Mouse (Mus musculus): Measurements from ENCODE around the gene Trim27. TPM values are rescaled to one million over a fixed set of nuclear protein-coding genes. Genes with fewer than 3 reads are reported as not detected.

The Trim27 gene
- polyA plus RNA-seq, 1 experiment from 2014 or later: 109 TPM

DNA sequence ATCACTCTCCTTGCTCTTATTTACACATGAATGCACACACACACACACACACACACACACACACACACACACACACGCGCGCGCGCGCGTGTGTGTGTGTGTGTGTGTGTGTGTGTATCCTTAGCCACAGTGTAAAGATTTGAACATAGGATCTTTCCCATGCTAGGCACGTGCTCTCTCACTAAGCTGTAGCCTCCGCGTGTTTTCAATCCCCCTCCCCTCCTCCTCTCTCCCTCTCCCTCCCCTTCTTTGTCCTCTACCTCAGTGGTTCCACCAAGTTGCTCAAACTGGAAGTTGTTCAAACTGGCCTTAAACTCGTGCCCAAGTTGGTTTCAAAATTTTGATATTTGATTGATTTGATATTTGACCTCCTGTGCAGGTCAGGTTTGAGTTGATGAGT lies 2.5 kb upstream of the Trim27 start:
- H3K4me2 ChIP-seq: no peak overlapping the region
- H3K9me3 ChIP-seq (replicated peaks): no peaks in the 10 kb centered on the region
- no peak overlapping the region for H3K27ac ChIP-seq
- H3K9ac ChIP-seq: no peak overlapping the region
- H3K27me3 ChIP-seq: no peaks in the 10 kb centered on the region
- H3K36me3 ChIP-seq (ENCODE audit: poor library complexity, severe bottlenecking): 0 out of 2 replicates have a peak, but pooled peaks cover under 1% of the 10 kb centered on the region
- no peak for ATAC-seq
- 62% methylated on average over 11 of the region's 11 CpGs for WGBS
- H3K4me3 ChIP-seq: no peak overlapping the region
- peaks cover 24% of the 10 kb centered on the region for H3K4me1 ChIP-seq

DNA sequence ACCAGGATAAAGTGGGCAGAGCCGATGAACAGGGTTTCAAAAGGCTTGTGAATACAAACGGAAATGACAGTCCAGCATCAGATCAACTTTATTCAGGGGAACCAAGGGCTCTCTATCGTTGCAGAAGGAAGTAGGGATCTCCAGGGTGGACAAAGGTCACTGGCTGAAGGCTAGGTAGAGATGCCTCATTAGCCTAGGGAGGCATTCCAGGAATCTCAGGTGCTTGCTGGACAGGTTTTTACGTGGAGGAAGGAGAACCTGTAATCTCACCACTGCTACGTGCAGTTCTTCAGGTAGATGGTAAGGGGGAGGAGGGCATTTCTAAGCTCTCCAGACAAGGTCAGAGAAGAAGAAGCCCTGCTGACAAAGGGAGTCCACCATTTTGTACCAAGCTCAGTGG lies 1.6 kb upstream of the Trim27 start:
- no peak for ATAC-seq
- Histone ChIP-seq H3K27me3 (no peaks in the 10 kb centered on the region), H3K4me2 (no peak overlapping the region), H3K36me3 (ENCODE audit: poor library complexity, severe bottlenecking) (peaks cover 9% of the 10 kb centered on the region), H3K4me3 (no peak overlapping the region), H3K9me3 (replicated peaks) (no peaks in the 10 kb centered on the region), H3K27ac (no peak overlapping the region), H3K9ac (no peak overlapping the region), H3K4me1 (peaks cover 30% of the 10 kb centered on the region)
- WGBS: 71% methylated on average over 5 of the region's 5 CpGs

DNA sequence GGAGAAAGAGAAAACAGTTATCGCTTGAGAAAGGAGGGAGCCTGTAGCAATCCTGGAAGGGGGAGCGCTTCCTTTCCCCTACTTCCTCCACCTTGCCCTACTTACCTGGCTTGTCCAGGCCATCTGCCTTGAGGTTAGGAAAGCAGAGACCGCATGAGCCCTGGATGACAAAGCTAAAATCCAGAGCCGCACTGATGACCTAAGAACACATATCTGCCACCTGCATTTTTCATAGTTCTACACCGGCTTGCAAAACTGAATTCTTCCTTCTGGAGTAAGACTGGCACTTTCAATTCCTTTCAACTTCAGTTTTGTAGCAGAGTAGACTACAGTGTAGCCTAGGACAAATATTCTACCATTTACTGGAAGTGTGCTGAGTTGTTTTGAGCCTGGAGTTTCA lies 881 bp upstream of the Trim27 start:
- H3K27ac ChIP-seq: no peak overlapping the region
- WGBS: 84% methylated on average over 5 of the region's 5 CpGs
- peak overlapping the region; percentile 99; the same call in 1 of the 2 replicates for H3K4me3 ChIP-seq
- H3K4me1 ChIP-seq: peaks cover 31% of the 10 kb centered on the region
- H3K9me3 ChIP-seq (replicated peaks): no peaks in the 10 kb centered on the region
- no peaks in the 10 kb centered on the region for H3K27me3 ChIP-seq
- peaks cover 16% of the 10 kb centered on the region for H3K36me3 ChIP-seq (ENCODE audit: poor library complexity, severe bottlenecking)
- ATAC-seq: no peak
- H3K9ac ChIP-seq: no peak overlapping the region
- H3K4me2 ChIP-seq: 0 out of 2 replicates have a peak overlapping the region, but pooled peaks have one; percentile 73

DNA sequence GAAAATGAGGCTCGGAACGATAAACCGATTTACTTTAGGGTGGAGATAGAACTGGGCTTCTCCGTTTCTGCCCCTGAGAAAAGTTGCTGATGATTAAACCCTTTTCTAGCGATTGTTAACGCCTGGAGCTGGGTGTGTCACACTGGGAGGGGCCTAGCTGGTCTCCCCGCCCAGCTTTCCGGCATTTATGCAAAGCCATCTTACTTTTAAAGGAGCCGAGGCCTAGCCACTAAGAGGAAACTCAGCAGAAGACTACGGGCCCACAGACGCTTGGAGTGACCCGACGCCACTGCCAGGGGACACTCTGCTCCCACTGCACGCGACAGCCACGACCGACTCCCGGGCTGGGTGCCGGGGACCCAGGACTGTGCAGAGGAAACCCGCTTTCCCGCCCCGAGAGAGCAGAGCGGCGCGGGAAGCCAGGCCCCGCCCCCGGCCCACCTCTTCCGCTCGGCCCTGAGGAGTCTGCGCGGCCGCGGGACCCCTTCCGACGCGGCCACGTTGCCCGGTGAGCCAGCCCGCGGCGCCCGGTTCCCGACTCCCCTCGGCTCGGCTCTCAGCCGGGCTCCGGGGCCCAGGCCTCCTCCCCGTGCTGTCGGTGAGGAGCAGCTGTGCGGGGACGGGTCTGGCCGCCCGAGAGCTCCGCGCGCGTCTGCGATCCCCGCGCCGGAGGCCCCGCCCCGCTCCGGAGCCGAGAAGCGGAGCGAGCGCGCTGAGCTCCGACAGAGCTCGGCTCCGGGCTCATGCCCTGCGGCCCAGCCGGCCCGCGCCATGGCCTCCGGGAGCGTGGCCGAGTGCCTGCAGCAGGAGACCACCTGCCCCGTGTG lies 692 bp downstream of the Trim27 start:
- Histone ChIP-seq H3K36me3 (ENCODE audit: poor library complexity, severe bottlenecking) (peaks cover 32% of the 10 kb centered on the region), H3K9me3 (replicated peaks) (no peaks in the 10 kb centered on the region), H3K4me2 (peak overlapping the region; percentile 73), H3K27ac (peak overlapping the region; percentile 96), H3K9ac (peak overlapping the region; percentile 96), H3K27me3 (no peaks in the 10 kb centered on the region), H3K4me1 (peaks cover 32% of the 10 kb centered on the region), H3K4me3 (peak overlapping the region; percentile 99)
- under 1% methylated on average over 75 of the region's 80 CpGs for WGBS
- ATAC-seq: peak; percentile 97

DNA sequence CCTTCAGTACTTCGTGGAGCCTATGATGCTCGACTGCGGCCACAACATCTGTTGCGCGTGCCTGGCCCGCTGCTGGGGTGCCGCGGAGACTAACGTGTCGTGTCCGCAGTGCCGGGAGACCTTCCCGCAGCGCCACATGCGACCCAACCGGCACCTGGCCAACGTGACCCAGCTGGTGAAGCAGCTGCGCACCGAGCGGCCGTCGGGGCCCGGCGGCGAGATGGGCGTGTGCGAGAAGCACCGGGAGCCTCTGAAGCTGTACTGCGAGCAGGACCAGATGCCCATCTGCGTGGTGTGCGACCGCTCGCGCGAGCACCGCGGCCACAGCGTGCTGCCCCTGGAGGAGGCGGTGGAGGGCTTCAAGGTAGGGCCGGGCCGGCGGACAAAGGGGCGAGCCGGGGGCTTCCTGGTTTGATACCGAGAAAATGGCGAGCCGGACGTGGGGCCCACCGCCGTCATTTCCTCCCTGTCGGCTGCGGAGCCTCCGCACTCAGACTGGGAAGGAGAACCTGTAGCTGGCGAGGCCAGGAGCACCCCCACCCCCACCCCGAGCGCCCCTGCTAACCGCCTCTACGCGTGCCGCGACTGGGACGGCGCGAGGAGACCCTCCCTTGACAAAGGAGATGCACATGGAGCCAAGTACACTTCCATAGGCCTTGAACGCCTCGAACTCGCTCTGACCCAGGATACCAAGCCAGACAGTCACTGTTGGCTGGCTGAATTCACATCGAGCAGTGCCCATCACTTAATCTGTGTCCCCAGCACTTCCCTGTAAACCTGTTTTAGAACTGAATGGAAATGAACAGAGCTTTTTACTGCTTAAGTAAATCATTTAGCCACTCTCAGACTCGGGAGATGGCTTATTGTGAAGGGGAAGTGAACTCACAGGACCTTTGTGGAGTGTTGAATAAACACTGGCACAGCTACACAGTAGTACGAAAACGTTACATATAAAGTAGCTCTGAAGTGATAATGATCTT lies 1.6 kb downstream of the Trim27 start:
- Histone ChIP-seq H3K27me3 (no peaks in the 10 kb centered on the region), H3K36me3 (ENCODE audit: poor library complexity, severe bottlenecking) (peaks cover 41% of the 10 kb centered on the region), H3K9ac (peak overlapping the region; percentile 96), H3K4me3 (peak overlapping the region; percentile 99), H3K4me1 (peaks cover 39% of the 10 kb centered on the region), H3K4me2 (peak overlapping the region; percentile 73), H3K27ac (peak overlapping the region; percentile 96), H3K9me3 (replicated peaks) (no peaks in the 10 kb centered on the region)
- peak; percentile 44 for ATAC-seq
- WGBS: under 1% methylated on average over 71 of the region's 71 CpGs

DNA sequence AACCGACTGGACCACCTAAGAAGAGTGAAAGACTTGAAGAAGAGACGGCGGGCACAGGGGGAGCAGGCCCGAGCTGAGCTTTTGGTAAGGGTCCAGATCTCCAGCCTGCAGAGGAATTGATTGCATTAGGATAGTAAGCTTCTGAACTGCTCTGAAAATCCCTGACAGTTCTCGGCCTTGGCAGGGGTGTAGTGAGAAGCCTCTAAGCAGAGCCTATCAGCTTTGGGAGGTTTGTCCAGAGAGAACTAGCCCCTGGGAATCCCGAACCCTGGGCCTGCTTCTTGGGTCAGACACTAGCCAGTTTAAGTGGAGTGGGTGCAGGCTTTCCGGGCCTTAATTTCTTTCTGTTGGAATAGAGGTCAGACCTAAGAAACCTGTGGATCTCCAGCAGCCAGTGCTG lies 2.8 kb downstream of the Trim27 start:
- H3K9ac ChIP-seq: peak overlapping the region; percentile 96
- peak overlapping the region; percentile 73 for H3K4me2 ChIP-seq
- no peaks in the 10 kb centered on the region for H3K9me3 ChIP-seq (replicated peaks)
- peaks cover 53% of the 10 kb centered on the region for H3K36me3 ChIP-seq (ENCODE audit: poor library complexity, severe bottlenecking)
- 71% methylated on average over 7 of the region's 7 CpGs for WGBS
- H3K27ac ChIP-seq: no peak overlapping the region
- no peaks in the 10 kb centered on the region for H3K27me3 ChIP-seq
- H3K4me1 ChIP-seq: peaks cover 39% of the 10 kb centered on the region
- H3K4me3 ChIP-seq: peak overlapping the region; percentile 99
- ATAC-seq: no peak

DNA sequence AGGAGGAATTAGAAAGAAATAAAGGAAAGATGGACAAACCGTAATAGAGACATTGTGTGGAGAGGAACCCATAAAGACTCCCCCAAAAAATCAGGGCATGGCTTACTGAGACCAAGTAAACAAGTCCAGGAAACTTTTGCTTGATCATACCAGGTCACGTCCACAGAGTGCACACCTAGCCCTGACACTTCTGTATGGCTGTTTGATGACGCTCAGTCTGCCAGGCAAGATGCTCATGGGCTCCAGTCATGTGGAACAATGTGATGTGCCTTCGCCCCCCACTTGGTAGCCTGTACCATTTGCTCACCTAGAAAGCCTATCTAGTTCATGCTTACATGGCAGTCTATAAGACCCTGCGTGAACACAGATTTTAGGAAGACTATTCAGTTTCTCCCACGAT lies 3.8 kb downstream of the Trim27 start:
- H3K9me3 ChIP-seq (replicated peaks): no peaks in the 10 kb centered on the region
- ATAC-seq: no peak
- no peaks in the 10 kb centered on the region for H3K27me3 ChIP-seq
- WGBS: 93% methylated on average over 6 of the region's 6 CpGs
- peaks cover 39% of the 10 kb centered on the region for H3K4me1 ChIP-seq
- H3K36me3 ChIP-seq (ENCODE audit: poor library complexity, severe bottlenecking): peaks cover 63% of the 10 kb centered on the region
- H3K9ac ChIP-seq: no peak overlapping the region
- no peak overlapping the region for H3K4me2 ChIP-seq
- H3K27ac ChIP-seq: no peak overlapping the region
- H3K4me3 ChIP-seq: no peak overlapping the region

DNA sequence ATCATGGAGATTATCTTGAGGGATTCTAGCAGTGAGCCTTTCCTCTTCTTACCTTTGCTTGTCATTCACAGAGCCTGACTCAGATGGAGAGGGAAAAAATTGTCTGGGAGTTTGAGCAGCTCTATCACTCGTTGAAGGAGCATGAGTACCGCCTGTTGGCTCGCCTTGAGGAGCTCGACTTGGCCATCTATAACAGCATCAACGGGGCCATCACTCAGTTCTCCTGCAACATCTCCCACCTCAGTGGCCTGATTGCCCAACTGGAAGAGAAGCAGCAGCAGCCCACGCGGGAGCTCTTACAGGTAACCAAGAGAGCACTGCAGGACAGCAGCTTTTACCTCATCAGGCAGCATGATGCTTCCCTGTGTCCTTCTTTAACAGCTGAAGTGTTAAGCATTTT lies 4.4 kb downstream of the Trim27 start:
- peaks cover 39% of the 10 kb centered on the region for H3K4me1 ChIP-seq
- H3K9ac ChIP-seq: no peak overlapping the region
- no peak overlapping the region for H3K4me2 ChIP-seq
- H3K36me3 ChIP-seq (ENCODE audit: poor library complexity, severe bottlenecking): peaks cover 69% of the 10 kb centered on the region
- H3K27ac ChIP-seq: no peak overlapping the region
- WGBS: 94% methylated on average over 7 of the region's 7 CpGs
- no peaks in the 10 kb centered on the region for H3K27me3 ChIP-seq
- no peak for ATAC-seq
- H3K4me3 ChIP-seq: no peak overlapping the region
- no peaks in the 10 kb centered on the region for H3K9me3 ChIP-seq (replicated peaks)

DNA sequence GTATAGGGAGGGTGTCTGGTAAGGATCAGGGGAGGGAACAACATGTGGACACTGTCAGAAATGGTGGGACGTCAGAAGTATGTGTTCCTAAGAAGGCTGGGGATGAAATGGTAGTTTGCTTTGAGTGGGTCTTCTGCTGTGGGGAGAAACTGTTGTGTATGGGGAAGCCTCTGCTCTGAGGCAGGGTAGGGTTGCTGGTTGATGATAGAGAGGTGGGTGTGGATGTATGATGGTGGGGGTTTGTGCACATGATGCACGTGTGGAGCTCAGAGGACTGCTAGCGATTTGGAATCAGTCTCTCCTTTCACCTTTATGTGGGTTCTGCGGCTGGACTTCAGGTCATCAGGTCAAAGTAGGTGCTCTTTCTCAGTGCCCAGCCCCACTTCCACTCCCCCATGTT lies 6.3 kb downstream of the Trim27 start:
- H3K9ac ChIP-seq: no peak overlapping the region
- ATAC-seq: no peak
- peaks cover 88% of the 10 kb centered on the region for H3K36me3 ChIP-seq (ENCODE audit: poor library complexity, severe bottlenecking)
- H3K9me3 ChIP-seq (replicated peaks): no peaks in the 10 kb centered on the region
- no peak overlapping the region for H3K4me3 ChIP-seq
- H3K4me2 ChIP-seq: no peak overlapping the region
- no peak overlapping the region for H3K27ac ChIP-seq
- H3K4me1 ChIP-seq: peaks cover 33% of the 10 kb centered on the region
- WGBS: 89% methylated on average over 4 of the region's 4 CpGs
- H3K27me3 ChIP-seq: no peaks in the 10 kb centered on the region

DNA sequence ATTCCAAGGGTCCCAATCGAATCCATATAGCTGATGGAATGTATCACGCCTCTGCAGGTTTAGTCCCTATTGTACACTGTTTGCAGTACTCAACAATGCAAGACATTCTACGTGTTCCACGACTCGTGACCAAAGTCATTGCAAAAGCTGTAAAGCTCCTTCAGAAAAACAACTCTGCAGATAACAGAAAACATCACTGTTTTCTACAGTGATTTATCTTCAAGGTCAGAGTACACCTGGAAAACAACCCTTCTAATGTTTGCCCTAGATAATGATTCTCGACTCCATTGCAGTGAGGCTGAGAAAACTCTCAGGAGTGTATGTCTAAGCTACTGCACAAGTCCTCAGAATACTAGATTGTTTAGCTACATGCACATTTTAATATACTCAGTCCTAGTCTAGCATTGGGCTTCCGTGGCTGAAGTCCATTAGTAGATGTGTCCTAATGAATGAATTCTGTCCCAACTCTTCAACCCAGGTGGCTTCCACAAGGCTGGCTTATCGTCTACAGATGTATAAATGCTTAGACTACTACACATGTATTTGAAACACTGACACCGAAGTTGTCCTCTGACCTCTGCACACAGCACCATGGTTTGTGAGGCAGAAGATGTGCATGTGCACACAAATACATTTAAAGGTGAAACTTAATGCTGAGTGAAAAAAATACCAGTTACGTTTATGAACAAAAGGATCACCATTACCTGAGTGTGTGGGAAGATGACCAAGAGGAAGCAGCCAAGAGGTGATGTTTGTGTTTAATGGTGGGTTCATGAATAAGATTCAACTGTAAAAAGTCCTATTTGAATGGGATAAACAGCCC lies 16.4 kb downstream of the Trim27 start:
- no peaks in the 10 kb centered on the region for H3K27me3 ChIP-seq
- H3K9ac ChIP-seq: no peak overlapping the region
- H3K4me1 ChIP-seq: 0 out of 2 replicates have a peak, but pooled peaks cover 7% of the 10 kb centered on the region
- H3K9me3 ChIP-seq (replicated peaks): no peaks in the 10 kb centered on the region
- H3K4me3 ChIP-seq: no peak overlapping the region
- WGBS: 87% methylated on average over 10 of the region's 10 CpGs
- ATAC-seq: no peak
- no peak overlapping the region for H3K4me2 ChIP-seq
- H3K27ac ChIP-seq: no peak overlapping the region
- peaks cover 48% of the 10 kb centered on the region for H3K36me3 ChIP-seq (ENCODE audit: poor library complexity, severe bottlenecking)

DNA sequence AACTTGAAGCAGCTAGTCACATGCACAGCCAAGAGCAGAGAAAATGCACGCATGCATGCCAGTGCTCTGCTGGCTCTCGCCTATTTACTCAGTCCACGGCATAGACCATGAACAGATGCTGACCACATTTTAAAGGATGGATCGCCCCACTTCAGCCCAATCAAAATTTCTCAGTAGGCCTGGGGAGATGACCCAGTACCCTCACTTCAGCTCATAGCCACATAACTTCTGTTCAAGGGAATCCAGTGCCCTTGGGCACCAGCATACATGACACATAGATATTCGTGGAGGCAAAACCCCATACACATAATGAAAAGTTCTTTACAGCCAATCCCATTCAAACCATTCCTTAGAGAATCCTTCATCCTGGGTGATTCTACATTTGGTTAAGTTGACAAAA lies 18.5 kb downstream of the Trim27 start:
- Histone ChIP-seq H3K9me3 (replicated peaks) (no peaks in the 10 kb centered on the region), H3K36me3 (ENCODE audit: poor library complexity, severe bottlenecking) (peaks cover 27% of the 10 kb centered on the region), H3K4me1 (0 out of 2 replicates have a peak, but pooled peaks cover 7% of the 10 kb centered on the region), H3K9ac (no peak overlapping the region), H3K4me3 (no peak overlapping the region), H3K27me3 (no peaks in the 10 kb centered on the region), H3K27ac (no peak overlapping the region), H3K4me2 (no peak overlapping the region)
- no peak for ATAC-seq
- 83% methylated on average over 5 of the region's 5 CpGs for WGBS

All from forebrain, embryonic 13.5 days (tissue).